Mouse (Mus musculus): ENCODE measurements around the gene Cck.

DNA sequence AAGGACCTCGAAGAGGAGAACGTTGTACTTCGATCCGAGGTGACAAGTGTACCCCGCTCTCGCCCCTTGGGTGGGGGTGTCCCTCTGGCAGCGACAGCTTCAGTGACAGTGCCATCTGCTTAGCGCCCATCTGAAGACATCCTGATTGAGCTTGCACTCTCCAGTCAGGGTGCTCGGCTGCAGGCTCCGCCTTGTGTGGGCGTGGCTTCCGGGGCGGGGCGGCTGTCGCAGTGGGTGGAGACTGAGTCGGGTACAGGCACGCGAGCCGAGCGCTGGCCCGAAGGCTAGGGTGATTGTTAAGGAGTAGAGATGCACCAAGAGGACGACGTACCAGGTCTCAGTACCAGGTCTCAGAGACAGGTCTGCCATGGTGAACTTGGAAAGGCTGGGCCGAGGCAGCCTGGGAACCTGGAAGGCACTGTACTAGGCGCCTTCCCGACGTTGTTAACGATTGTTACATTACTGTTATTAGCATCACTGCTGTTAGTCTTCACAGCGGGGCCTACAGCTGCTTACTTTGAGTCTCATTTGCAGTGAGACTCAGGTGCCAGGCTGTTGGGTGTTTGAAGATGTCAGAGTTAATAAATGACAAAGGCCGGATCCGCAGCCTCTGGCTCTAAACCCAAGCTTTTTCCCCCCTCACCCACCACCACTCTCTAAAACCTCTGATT lies 51.7 kb downstream of the Cck start:
- TF ChIP-seq CTCF (conservative IDR thresholded peaks at IDR 0.05; ENCODE audit: low read length), result no peak
- no peak for TF ChIP-seq NANOG (IDR thresholded peaks at IDR 0.05; ENCODE audit: borderline replicate concordance, low read length)
- TF ChIP-seq POU5F1 (IDR thresholded peaks at IDR 0.05; ENCODE audit: borderline replicate concordance, low read length), result no peak
